In the genomic region with DNA sequence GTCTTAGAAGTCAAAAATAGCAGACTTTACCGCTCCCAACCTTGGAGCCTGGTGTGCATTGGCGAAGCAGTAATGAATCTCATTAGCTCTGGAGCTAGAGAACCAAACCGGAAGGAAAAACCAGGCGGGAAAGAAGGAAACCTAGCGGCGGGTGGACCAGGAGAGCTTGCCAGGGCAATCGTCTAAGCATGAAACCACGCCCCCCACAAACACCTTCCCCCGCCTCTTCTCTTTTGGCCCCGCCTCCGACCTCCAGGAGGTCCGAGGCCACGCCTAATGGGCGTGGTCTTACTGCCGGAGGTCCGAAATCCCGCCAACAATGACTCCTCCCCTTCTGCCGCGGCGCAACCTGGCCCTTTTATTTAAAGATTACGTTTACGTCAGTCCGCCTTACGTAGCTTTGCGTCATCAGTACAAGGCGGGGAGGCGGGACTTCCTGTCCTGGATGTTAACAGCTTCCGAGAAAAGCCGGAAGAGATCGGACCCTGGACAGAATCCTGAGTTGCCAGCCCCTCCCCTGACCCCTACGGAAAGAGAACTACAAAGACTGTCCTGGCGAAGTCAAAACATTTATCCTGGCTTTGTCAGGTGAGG, we compare ENCODE assay signal across 7 mouse cellular contexts. TPM values are rescaled to one million over a fixed set of nuclear protein-coding genes. Genes with fewer than 3 reads are reported as not detected.
A peak's percentile ranks its signal among the peaks of the same experiment; 100 is the strongest.
DNase-seq lines count a peak whose midpoint lies in the region; ATAC-seq lines count a peak whose summit lies in the region.

A gene (plus strand): TSS at position 431 of the 594 bp plus-strand sequence.

- peak; percentile 97 for DNase-seq in adrenal gland, adult 8-10 months
- DNase-seq in embryo, embryonic 9.5 days (ENCODE audit: extremely low spot score) = peak; percentile 97
- peak; percentile 77 to 94 for DNase-seq in gastrocnemius, postnatal 4 days (ENCODE audit: low spot score in 2 of 2)
- DNase-seq in left cerebral cortex, postnatal 36 days (ENCODE audit: low spot score in 2 of 2) = peak; percentile 91 to 95
- DNase-seq in midbrain, embryonic 11.5 days (ENCODE audit: low spot score, missing footprints) = peak; percentile 99
- DNase-seq in skeletal muscle tissue, adult 2 months (ENCODE audit: low read depth, low spot score) = peak; percentile 99

- H3K4me3 ChIP-seq in intestine, embryonic 16.5 days (ENCODE audit: low read length) = peak within 1 kb of the TSS; percentile 65
- H3K4me3 ChIP-seq in midbrain, embryonic 11.5 days (ENCODE audit: low read depth, low read length) = peak within 1 kb of the TSS; percentile 80

- peaks cover 13% of the 10 kb centered on the region for H3K36me3 ChIP-seq in intestine, embryonic 16.5 days (ENCODE audit: control insufficient read depth, insufficient read depth, low read length)
- H3K36me3 ChIP-seq in midbrain, embryonic 11.5 days (ENCODE audit: control insufficient read depth, insufficient read depth, low read length) = peaks cover 3% of the 10 kb centered on the region; the same call in 1 of the 2 replicates

- peak within 1 kb of the TSS; percentile 90 for H3K9ac ChIP-seq in intestine, embryonic 16.5 days (ENCODE audit: low read depth, low read length)
- peak within 1 kb of the TSS; percentile 79 for H3K9ac ChIP-seq in midbrain, embryonic 11.5 days (ENCODE audit: low read length)

- ATAC-seq in intestine, embryonic 16.5 days = peak; percentile 91
- peak; percentile 90 for ATAC-seq in midbrain, embryonic 11.5 days (ENCODE audit: low FRiP score)

- peak within 1 kb of the TSS; percentile 56 for H3K4me2 ChIP-seq in intestine, embryonic 16.5 days (ENCODE audit: low read depth, low read length)
- H3K4me2 ChIP-seq in midbrain, embryonic 11.5 days = peak within 1 kb of the TSS; percentile 78

- H3K9me3 ChIP-seq in intestine, embryonic 16.5 days (ENCODE audit: control insufficient read depth, low read length) = no peaks in the 10 kb centered on the region
- H3K9me3 ChIP-seq in midbrain, embryonic 11.5 days (ENCODE audit: control insufficient read depth, low read length) = no peaks in the 10 kb centered on the region

- under 1% methylated on average over 32 of the region's 32 CpGs for WGBS in intestine, embryonic 16.5 days
- WGBS in midbrain, embryonic 11.5 days = under 1% methylated on average over 32 of the region's 32 CpGs

- H3K4me1 ChIP-seq in intestine, embryonic 16.5 days (ENCODE audit: control insufficient read depth, insufficient read depth, low read length) = peaks cover 13% of the 10 kb centered on the region
- peaks cover 4% of the 10 kb centered on the region; the same call in 1 of the 2 replicates for H3K4me1 ChIP-seq in midbrain, embryonic 11.5 days (ENCODE audit: control insufficient read depth, insufficient read depth, low read length)

- peak within 1 kb of the TSS; percentile 85 for H3K27ac ChIP-seq in intestine, embryonic 16.5 days (ENCODE audit: low read length)
- H3K27ac ChIP-seq in midbrain, embryonic 11.5 days (ENCODE audit: low read depth, low read length) = 0 out of 2 replicates have a peak within 1 kb of the TSS, but pooled peaks have one; percentile 54

- H3K27me3 ChIP-seq in intestine, embryonic 16.5 days (replicated peaks; ENCODE audit: control insufficient read depth, insufficient read depth, low read length) = no peaks in the 10 kb centered on the region
- no peaks in the 10 kb centered on the region for H3K27me3 ChIP-seq in midbrain, embryonic 11.5 days (ENCODE audit: control insufficient read depth, insufficient read depth, low read length)

- intact Hi-C loops in left cerebral cortex, postnatal 36 days (cut with DNase I) = no loop called here

RNA-seq across cellular contexts. Expression of the gene that starts here (rescaled TPM):
- 10 to 100 TPM; 59.6 to 67.4 (median 63.3) TPM for total RNA-seq in adrenal gland, adult 8-10 months (2022)
- total RNA-seq in gastrocnemius, postnatal 4 days (2021) = 10 to 100 TPM; 25.9 to 26.3 TPM
- 52.0 and 54.3 TPM in 2 replicates for polyA plus RNA-seq in intestine, embryonic 16.5 days (2015; fragmentation: Nextera tagmentation; extraction: Ambion mirVana)
- total RNA-seq in left cerebral cortex, postnatal 36 days (2021) = 10 to 100 TPM; 70.8 to 77.7 TPM
- 54.0 and 55.7 TPM in 2 replicates for polyA plus RNA-seq in midbrain, embryonic 11.5 days (2014; fragmentation: Nextera tagmentation; extraction: Ambion mirVana)

Comparison
In these comparisons a context has a peak if more than half of its experiments do, and no peak if none do; other contexts are left out.
1. Peak in every context shown above with its lines: DNase-seq, ATAC-seq, H3K4me3 ChIP-seq and H3K27ac ChIP-seq.